Mouse (Mus musculus): ENCODE measurements around the gene Gm3115.
"Not testable (repeated sequence)": the region's sequence is repeated elsewhere in the genome, so short reads cannot be mapped to it uniquely, and the experiment has no call there.

Gene Gm3115

DNA sequence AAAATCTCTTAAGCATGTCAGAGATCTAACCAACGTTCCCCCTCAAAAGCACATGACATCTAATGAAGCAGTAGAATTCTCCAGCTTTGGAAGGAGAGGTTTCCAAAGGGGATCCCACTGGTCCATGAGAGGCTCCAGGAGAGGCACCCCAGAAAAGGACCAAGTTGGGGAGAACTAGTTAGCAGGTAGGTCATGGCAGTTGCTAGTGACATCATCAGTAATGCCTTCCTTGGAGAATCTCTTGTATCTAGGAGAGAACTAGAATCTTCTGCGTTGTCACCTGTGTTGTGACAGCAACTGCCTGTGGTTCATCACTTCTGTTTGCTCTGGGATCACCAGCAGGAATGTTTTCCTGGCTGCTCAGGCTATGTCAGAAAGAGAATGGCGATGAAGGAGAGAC is at the start of gene Gm3115:
Gm3115 (plus strand) TSS at position 301 of the 400 bp plus-strand sequence.
- not testable (repeated sequence) for DNase-seq

DNA sequence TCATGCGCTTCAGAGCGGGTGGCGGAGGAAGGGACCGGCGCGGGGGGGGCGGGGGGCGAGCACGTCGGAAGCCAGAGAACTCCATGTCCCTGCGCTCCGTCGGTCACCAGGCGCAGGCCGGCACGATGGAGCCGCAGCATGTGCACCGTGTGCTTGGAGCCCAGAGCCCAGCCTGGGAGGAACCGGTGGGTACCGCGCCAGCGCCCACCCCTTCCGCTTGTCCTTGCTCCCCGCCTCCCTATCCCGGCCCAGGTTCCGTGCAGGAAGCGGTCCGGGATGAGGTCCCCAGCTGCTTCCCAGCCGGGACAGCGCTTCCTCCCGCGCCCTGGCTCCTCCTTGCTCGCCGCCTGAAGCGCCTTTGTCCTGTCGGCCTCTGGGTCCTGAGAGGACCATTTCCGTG is 26.5 kb downstream of the Gm3115 start, which contains the start of gene Gm8108:
Gm8108 (plus strand) TSS at position 101 of the 400 bp plus-strand sequence.
- peak; percentile 1 for DNase-seq

GRCm38 (mm10) chr14:4141646-4142045 is 57.7 kb downstream of the Gm3115 start:
- not testable (repeated sequence) for DNase-seq
